Mouse (Mus musculus): ENCODE data around the gene Wdr18. TPM values are rescaled to one million over a fixed set of nuclear protein-coding genes. Genes with fewer than 3 reads are reported as not detected.

Gene Wdr18
- total RNA-seq, 2 experiments from 2014 or later, result 21.0 to 22.9 TPM

GRCm38 (mm10) chr10:79976071-79976721, 16.2 kb downstream of the Wdr18 start:
- no peak for DNase-seq (ENCODE audit: low spot score)

GRCm38 (mm10) chr10:79976722-79977107, 16.8 kb downstream of the Wdr18 start:
- DNase-seq (ENCODE audit: low spot score), result no peak

- no peak for DNase-seq (ENCODE audit: low spot score)
Measured at GRCm38 (mm10) chr10:79977324-79977723, 17.4 kb downstream of the Wdr18 start.

GRCm38 (mm10) chr10:79978061-79978460, 18.1 kb downstream of the Wdr18 start:
- DNase-seq (ENCODE audit: low spot score), result no peak

GRCm38 (mm10) chr10:79979401-79980155, 19.6 kb downstream of the Wdr18 start:
- DNase-seq (ENCODE audit: low spot score), result peak; percentile 82

GRCm38 (mm10) chr10:79983205-79983604, 23.3 kb downstream of the Wdr18 start:
- no peak for DNase-seq (ENCODE audit: low spot score)

GRCm38 (mm10) chr10:79983670-79984069, 23.7 kb downstream of the Wdr18 start:
- DNase-seq (ENCODE audit: low spot score), result peak; percentile 73

GRCm38 (mm10) chr10:79984195-79984816, 24.4 kb downstream of the Wdr18 start, which contains the start of gene Tmem259:
Gene Tmem259 (minus strand): TSS chr10:79984330.
- DNase-seq (ENCODE audit: low spot score), result peak; percentile 85

GRCm38 (mm10) chr10:79984871-79985270, 24.9 kb downstream of the Wdr18 start:
- peak; percentile 98 for DNase-seq (ENCODE audit: low spot score)

GRCm38 (mm10) chr10:79985334-79986231, 25.6 kb downstream of the Wdr18 start:
- DNase-seq (ENCODE audit: low spot score), result peak; percentile 62

GRCm38 (mm10) chr10:79986232-79986878, 26.4 kb downstream of the Wdr18 start:
- DNase-seq (ENCODE audit: low spot score), result peak; percentile 52

- DNase-seq (ENCODE audit: low spot score), result peak; percentile 86
Measured at GRCm38 (mm10) chr10:79986963-79987362, 27.0 kb downstream of the Wdr18 start.

GRCm38 (mm10) chr10:79987771-79988505, 28.0 kb downstream of the Wdr18 start:
- DNase-seq (ENCODE audit: low spot score), result no peak

- DNase-seq (ENCODE audit: low spot score), result no peak
Measured at GRCm38 (mm10) chr10:79988506-79989271, 28.7 kb downstream of the Wdr18 start, which contains the start of gene Cnn2. Gene Cnn2 (plus strand): TSS chr10:79988584.

- no peak for DNase-seq (ENCODE audit: low spot score)
Measured at GRCm38 (mm10) chr10:79989272-79989786, 29.4 kb downstream of the Wdr18 start.

- no peak for DNase-seq (ENCODE audit: low spot score)
Measured at GRCm38 (mm10) chr10:79989870-79990269, 29.9 kb downstream of the Wdr18 start.

GRCm38 (mm10) chr10:79991099-79991498, 31.1 kb downstream of the Wdr18 start:
- DNase-seq (ENCODE audit: low spot score), result no peak

- no peak for DNase-seq (ENCODE audit: low spot score)
Measured at GRCm38 (mm10) chr10:79991548-79991947, 31.6 kb downstream of the Wdr18 start.

Data from gastrocnemius, adult 18-20 months (tissue).